Mouse (Mus musculus): ENCODE measurements around the gene Casc1.

DNA sequence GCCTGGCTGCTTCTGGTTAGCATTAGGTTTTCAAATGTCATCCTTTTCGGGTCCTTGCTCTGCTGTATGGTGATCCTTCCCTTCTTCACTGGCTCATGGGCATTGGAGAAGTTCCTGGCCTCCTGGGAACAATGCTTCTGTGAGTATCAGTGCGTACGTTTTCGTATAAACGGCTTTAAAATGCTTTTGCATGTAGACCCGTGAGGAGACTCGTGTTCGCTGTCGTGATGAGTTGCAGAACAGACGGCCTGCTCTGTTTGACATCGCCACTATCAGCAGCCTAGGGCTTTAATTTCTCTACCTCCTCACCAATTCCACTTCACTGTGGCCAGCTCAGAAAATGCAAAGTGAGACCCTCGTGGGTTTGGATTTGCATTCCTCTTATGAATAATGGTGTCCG is 71.6 kb downstream of the Casc1 start:
- TF ChIP-seq POLR2A (IDR thresholded peaks at IDR 0.05; ENCODE audit: extremely low read depth, insufficient read depth, low read length), result no peak
- no peak for TF ChIP-seq CTCF (IDR thresholded peaks at IDR 0.05; ENCODE audit: extremely low read depth, insufficient read depth, low read length)

Data from cortical plate, adult 2 months (tissue).